Mouse (Mus musculus) myocyte (in vitro differentiated cells): Measurements from ENCODE around the gene Gm1043.

Experiments
- E2F4 ChIP-seq: IDR thresholded peaks from one replicate; pipeline ENCODE4 v1.6.1; 2011; ENCODE audit warnings: mild to moderate bottlenecking, control low read depth, moderate library complexity; ENCODE audit not compliant: insufficient read depth
- POLR2A ChIP-seq: IDR thresholded peaks from one replicate; pipeline ENCODE4 v1.6.1; 2011; ENCODE audit warnings: low read depth, mild to moderate bottlenecking, control low read depth, moderate library complexity; ENCODE audit not compliant: insufficient read length

- TF ChIP-seq E2F4 (no peak), POLR2A (no peak)
Measured at GRCm38 (mm10) chr5:37198011-37198688, 113.0 kb downstream of the Gm1043 start.
